Mouse (Mus musculus) kidney, postnatal 10 days (tissue): Measurements from ENCODE around the gene Gm20772.
"Not testable (repeated sequence)": the region's sequence is repeated elsewhere in the genome, so short reads cannot be mapped to it uniquely, and the experiment has no call there.

Experiments
- DNase-seq: peaks from one replicate; pipeline ENCODE4 v3.0.0; 2021; ENCODE audit warnings: mixed read lengths

Gm20772 gene

DNA sequence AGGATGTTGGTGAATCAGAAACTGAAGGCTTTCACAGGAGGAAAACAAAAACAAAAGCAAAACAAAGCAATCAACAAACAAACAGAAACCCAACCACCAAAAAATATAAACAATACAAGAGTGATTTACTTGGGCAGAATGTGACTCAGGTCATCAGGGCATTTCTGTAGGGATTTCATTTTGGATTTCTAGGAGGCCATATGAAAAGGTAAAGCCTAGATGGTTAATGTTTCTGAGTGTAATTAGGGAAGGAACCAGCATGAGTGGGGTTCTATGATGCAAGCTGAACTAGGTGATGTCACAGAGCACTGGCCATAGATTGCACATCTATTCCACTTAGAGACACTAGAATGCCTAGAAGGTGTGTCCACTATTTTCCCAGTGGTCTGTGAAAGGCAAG lies at the start of gene Gm20772, which contains the start of gene Gm20831:
Gm20772 (plus strand) TSS at position 301 of the 400 bp plus-strand sequence.
Gm20831 (plus strand) TSS at position 301 of the 400 bp plus-strand sequence.
- not testable (repeated sequence) for DNase-seq

DNA sequence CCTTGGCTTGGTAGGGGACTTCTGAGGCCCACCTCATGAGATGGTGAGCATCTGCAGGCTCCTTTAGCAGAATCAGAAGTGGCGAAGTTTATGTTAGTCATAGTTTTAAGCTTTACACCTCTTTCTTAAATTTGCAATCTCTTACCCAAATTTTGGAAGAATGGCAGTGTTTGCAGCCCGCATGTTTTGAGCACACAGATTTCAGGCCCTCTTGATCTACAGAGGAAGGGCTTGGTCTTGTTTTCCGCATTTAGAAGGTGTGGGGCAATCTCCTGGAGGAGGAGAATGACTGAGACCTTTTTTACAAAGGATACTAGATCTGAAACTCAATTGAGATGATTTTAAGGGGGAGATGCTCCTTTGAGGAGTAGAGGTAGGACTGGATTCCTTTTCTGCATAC lies 28.4 kb upstream of the Gm20772 start, which contains the start of gene Gm21904:
Gm21904 (minus strand) TSS at position 101 of the 400 bp plus-strand sequence.
- not testable (repeated sequence) for DNase-seq
